Mouse (Mus musculus): ENCODE results near the gene Card14. TPM values are rescaled to one million over a fixed set of nuclear protein-coding genes. Genes with fewer than 3 reads are reported as not detected.

Gene Card14
- total and polyA plus RNA-seq, 3 experiments, result 0.16 to 1.1 TPM; not detected in 1

DNA sequence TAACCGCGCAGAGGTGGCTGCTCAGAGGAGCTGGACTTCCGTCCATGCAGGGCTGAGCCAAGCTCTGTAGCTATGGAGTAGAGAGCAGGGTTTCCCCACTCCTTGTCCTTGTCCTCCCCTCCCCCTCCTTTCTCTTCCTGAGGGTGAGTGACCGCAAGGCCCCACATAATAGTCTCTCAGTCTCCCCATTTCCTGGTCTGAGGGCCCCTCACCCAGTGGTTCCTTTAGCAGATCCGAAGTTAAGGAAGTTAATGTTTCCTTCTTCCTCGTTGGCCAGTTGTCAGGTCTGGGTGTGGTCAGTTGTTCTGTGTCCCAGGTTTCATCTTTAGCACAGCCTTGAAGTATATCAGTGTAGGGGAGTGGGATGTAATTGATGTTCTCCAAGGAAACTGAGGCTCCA lies 67.9 kb downstream of the Card14 start:
- no peak overlapping the region for H3K4me2 ChIP-seq (ENCODE audit: insufficient read depth, low read depth, poor library complexity, severe bottlenecking)
- dilution Hi-C loops (cut with MboI; ENCODE audit: extremely low pct_ligation_motif_present, extremely low pct_unique_long_range_greater_than_20kb, low sequenced_read_pairs), result no loop called here
- peaks cover 24 to 50% of the 10 kb centered on the region in 2 experiments for H3K36me3 ChIP-seq (replicated peaks in 1 of 2; ENCODE audit: control insufficient read depth in 1 of 2, insufficient read depth in 1 of 2, low read length in 1 of 2)
- no peak for DNase-seq (ENCODE audit: extremely low read depth)
- H3K27me3 ChIP-seq (replicated peaks), result no peaks in the 10 kb centered on the region
- peaks cover 8% of the 10 kb centered on the region for H3K9me3 ChIP-seq (replicated peaks; ENCODE audit: low read length)
- in situ Hi-C loops (cut with MboI; ENCODE audit: low pct_ligation_motif_present, low pct_unique_long_range_greater_than_20kb, low sequenced_read_pairs), result no loop called here
- H3K27ac ChIP-seq (ENCODE audit: insufficient read depth, low read depth), result no peak overlapping the region
- no peaks in the 10 kb centered on the region for H3K79me2 ChIP-seq (replicated peaks; ENCODE audit: control insufficient read depth, extremely low read depth, insufficient read depth, poor library complexity, severe bottlenecking)
- TF ChIP-seq USF1 (IDR thresholded peaks at IDR 0.05; ENCODE audit: low read depth, low read length), result no peak
- no peak for TF ChIP-seq IRF4 (IDR thresholded peaks at IDR 0.05; ENCODE audit: low read depth, low read length)
- no peak for TF ChIP-seq MEF2A (IDR thresholded peaks at IDR 0.05; ENCODE audit: borderline replicate concordance, low read depth, low read length)
- TF ChIP-seq POLR2A (IDR thresholded peaks at IDR 0.05; ENCODE audit: low read depth, low read length), result no peak
- no peak for TF ChIP-seq JUND (conservative IDR thresholded peaks at IDR 0.05; ENCODE audit: low read depth, low read length)
- TF ChIP-seq USF2 (conservative IDR thresholded peaks at IDR 0.05; ENCODE audit: low read depth, low read length), result no peak
- TF ChIP-seq RCOR1 (conservative IDR thresholded peaks at IDR 0.05; ENCODE audit: low read depth, low read length), result no peak
- TF ChIP-seq CTCF (conservative IDR thresholded peaks at IDR 0.05 in 1 of 2, IDR thresholded peaks at IDR 0.05 in 1 of 2; ENCODE audit: low read depth in 2 of 2, low read length in 2 of 2), result no peak
- no peak for TF ChIP-seq ZMIZ1 (IDR thresholded peaks at IDR 0.05; ENCODE audit: low read depth, low read length)
- TF ChIP-seq SMC3 (IDR thresholded peaks at IDR 0.05; ENCODE audit: low read depth, low read length), result no peak
- no peak for TF ChIP-seq ETS1 (conservative IDR thresholded peaks at IDR 0.05; ENCODE audit: low read depth, low read length)
- no peak for TF ChIP-seq UBTF (IDR thresholded peaks at IDR 0.05; ENCODE audit: low read depth, low read length)
- no peak for TF ChIP-seq GABPA (IDR thresholded peaks at IDR 0.05; ENCODE audit: insufficient replicate concordance, low read depth, low read length)
- no peak for TF ChIP-seq EP300 (IDR thresholded peaks at IDR 0.05; ENCODE audit: low read length)
- no peak for TF ChIP-seq JUN (IDR thresholded peaks at IDR 0.05; ENCODE audit: insufficient read depth, low read depth, low read length)
- H3K9ac ChIP-seq (ENCODE audit: insufficient read depth, low read depth), result no peak overlapping the region
- H3K4me1 ChIP-seq (ENCODE audit: control insufficient read depth in 1 of 2, insufficient read depth in 2 of 2), result peaks cover 14 to 24% of the 10 kb centered on the region in 2 experiments
- no peak overlapping the region for H3K4me3 ChIP-seq (replicated peaks in 1 of 3; ENCODE audit: low read depth in 2 of 3, low read length in 2 of 3, poor library complexity in 1 of 3)

DNA sequence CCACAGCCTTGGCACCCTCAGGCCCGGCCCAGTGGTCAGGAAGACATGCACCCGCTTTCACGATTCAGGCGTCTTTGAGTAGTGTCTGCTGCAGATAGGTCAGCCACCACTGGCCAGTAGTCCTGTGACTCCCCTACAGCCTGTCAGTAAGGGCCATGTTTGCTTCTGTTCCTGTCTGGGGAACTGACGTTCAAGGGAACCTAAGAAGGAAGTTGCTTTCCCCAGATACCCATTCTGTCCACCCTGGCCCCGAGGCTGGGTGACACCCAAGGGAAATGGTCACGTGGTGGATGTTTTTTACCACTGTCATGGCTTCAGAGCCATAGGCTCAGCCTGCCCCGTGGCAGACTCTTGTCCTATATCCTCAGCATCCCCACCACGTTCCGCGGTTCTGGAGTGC lies 69.8 kb downstream of the Card14 start:
- DNase-seq (ENCODE audit: extremely low read depth), result no peak
- H3K36me3 ChIP-seq (replicated peaks in 1 of 2; ENCODE audit: control insufficient read depth in 1 of 2, insufficient read depth in 1 of 2, low read length in 1 of 2), result peaks cover 24 to 50% of the 10 kb centered on the region in 2 experiments
- H3K9ac ChIP-seq (ENCODE audit: insufficient read depth, low read depth), result no peak overlapping the region
- TF ChIP-seq CHD1 (IDR thresholded peaks at IDR 0.05; ENCODE audit: low read depth, low read length) (no peak), POLR2AphosphoS2 (IDR thresholded peaks at IDR 0.05; ENCODE audit: low read depth, low read length) (no peak), KAT2A (IDR thresholded peaks at IDR 0.05; ENCODE audit: insufficient replicate concordance, low read length) (no peak), NRF1 (IDR thresholded peaks at IDR 0.05; ENCODE audit: low read depth, low read length) (no peak), EP300 (IDR thresholded peaks at IDR 0.05; ENCODE audit: low read length) (no peak), ETS1 (conservative IDR thresholded peaks at IDR 0.05; ENCODE audit: low read depth, low read length) (no peak), TCF12 (IDR thresholded peaks at IDR 0.05; ENCODE audit: low read depth, low read length) (no peak), ZC3H11A (IDR thresholded peaks at IDR 0.05; ENCODE audit: low read depth, low read length) (no peak), PAX5 (IDR thresholded peaks at IDR 0.05; ENCODE audit: low read length) (no peak), JUND (conservative IDR thresholded peaks at IDR 0.05; ENCODE audit: low read depth, low read length) (no peak), SMC3 (IDR thresholded peaks at IDR 0.05; ENCODE audit: low read depth, low read length) (no peak)
- dilution Hi-C loops (cut with MboI; ENCODE audit: extremely low pct_ligation_motif_present, extremely low pct_unique_long_range_greater_than_20kb, low sequenced_read_pairs) (no loop called here), in situ Hi-C loops (cut with MboI; ENCODE audit: low pct_ligation_motif_present, low pct_unique_long_range_greater_than_20kb, low sequenced_read_pairs) (no loop called here)
- H3K4me3 ChIP-seq (replicated peaks in 1 of 3; ENCODE audit: low read depth in 2 of 3, low read length in 2 of 3, poor library complexity in 1 of 3), result no peak overlapping the region
- peaks cover 8% of the 10 kb centered on the region for H3K9me3 ChIP-seq (replicated peaks; ENCODE audit: low read length)
- peaks cover 21 to 32% of the 10 kb centered on the region in 2 experiments for H3K4me1 ChIP-seq (ENCODE audit: control insufficient read depth in 1 of 2, insufficient read depth in 2 of 2)
- H3K79me2 ChIP-seq (replicated peaks; ENCODE audit: control insufficient read depth, extremely low read depth, insufficient read depth, poor library complexity, severe bottlenecking), result no peaks in the 10 kb centered on the region
- no peak overlapping the region for H3K27ac ChIP-seq (ENCODE audit: insufficient read depth, low read depth)
- H3K27me3 ChIP-seq (replicated peaks), result no peaks in the 10 kb centered on the region
- H3K4me2 ChIP-seq (ENCODE audit: insufficient read depth, low read depth, poor library complexity, severe bottlenecking), result no peak overlapping the region

Measured in CH12.LX (cell line).